Mouse (Mus musculus) liver, embryonic 14.5 days (tissue): Measurements from ENCODE around the gene Oaf. TPM values are rescaled to one million over a fixed set of nuclear protein-coding genes. Genes with fewer than 3 reads are reported as not detected.

Source experiments
- ATAC-seq: fragments of 200-750 bp; cut with Nextera tagmentation; 2 replicates; pipeline ENCODE4 v1.8.0; 2017; ENCODE audit warnings: moderate number of reproducible peaks, mild to moderate bottlenecking, moderate library complexity; ENCODE audit not compliant: insufficient read depth
- DNase-seq, 3 experiments: peaks; one replicate each; pipeline ENCODE4 v3.0.0-alpha.2; 2012 to 2013; ENCODE audit warnings: low read depth in 3 of 3, low spot score in 3 of 3
- H3K27ac ChIP-seq: fragments of 300-500 bp; sonication (generic); 2 replicates; pipeline ENCODE4 v1.5.1; 2014; ENCODE audit warnings: moderate library complexity, mild to moderate bottlenecking, control low read depth, inconsistent platforms
- H3K27me3 ChIP-seq: fragments of 300-500 bp; sonication (generic); 2 replicates; pipeline ENCODE4 v1.6.1; 2014; ENCODE audit warnings: mild to moderate bottlenecking, low read length, moderate library complexity; ENCODE audit not compliant: control insufficient read depth, insufficient read depth
- H3K36me3 ChIP-seq: fragments of 300-500 bp; sonication (generic); replicated peaks from 2 replicates; pipeline ENCODE4 v1.6.1; 2014; ENCODE audit warnings: low read depth; ENCODE audit not compliant: control insufficient read depth, insufficient read depth
- H3K4me1 ChIP-seq, 2 experiments: fragments of 200-500 bp in 1 of 2; fragments of 300-500 bp in 1 of 2; sonication (generic) in 1 of 2; replicated peaks; 2 replicates each; pipeline ENCODE4 v1.6.1; 2012 to 2014; ENCODE audit warnings: antibody characterized with exemption in 1 of 2, inconsistent platforms in 1 of 2, low read length in 1 of 2; ENCODE audit not compliant: control insufficient read depth in 2 of 2, insufficient read depth in 2 of 2
- H3K4me2 ChIP-seq: fragments of 300-500 bp; sonication (generic); 2 replicates; pipeline ENCODE4 v1.6.1; 2014; ENCODE audit warnings: low read depth, mild to moderate bottlenecking, control low read depth, moderate library complexity
- H3K4me3 ChIP-seq, 2 experiments: fragments of 200-500 bp in 1 of 2; fragments of 300-500 bp in 1 of 2; sonication (generic) in 1 of 2; 2 replicates each; pipeline ENCODE4 v1.5.1; 2012 to 2014; ENCODE audit warnings: low read depth in 2 of 2, low read length in 2 of 2, mild to moderate bottlenecking in 2 of 2, control low read depth in 1 of 2, inconsistent platforms in 1 of 2, moderate library complexity in 1 of 2; ENCODE audit not compliant: insufficient read depth in 1 of 2
- H3K9ac ChIP-seq: fragments of 300-500 bp; sonication (generic); replicated peaks from 2 replicates; pipeline ENCODE4 v1.6.1; 2014; ENCODE audit warnings: mild to moderate bottlenecking, control low read depth, moderate library complexity
- H3K9me3 ChIP-seq: fragments of 300-500 bp; sonication (generic); 2 replicates; pipeline ENCODE4 v1.6.1; 2016; ENCODE audit warnings: low read length, mixed read lengths; ENCODE audit not compliant: control insufficient read depth
- CTCF ChIP-seq: IDR thresholded peaks from 2 replicates; pipeline ENCODE4 v1.5.1; 2016; ENCODE audit warnings: antibody characterized with exemption, low read depth, control low read depth
- EP300 ChIP-seq: IDR thresholded peaks from 2 replicates; pipeline ENCODE4 v1.6.1; 2016; ENCODE audit warnings: antibody characterized with exemption, low read depth
- WGBS: fragments of 180-500 bp; shearing (Covaris S2); extraction: QIAGEN DNeasy Blood & Tissue Kit; methylation state at CpG from one replicate; pipeline ENCODE4 v1.1.7; 2014; ENCODE audit not compliant: insufficient replicate concordance; 5-methylcytosine and 5-hydroxymethylcytosine counted together
- polyA plus RNA-seq, 2 experiments: library from polyadenylated mRNA; depleted of rRNA in 1 of 2; stranded (reverse) in 1 of 2; unstranded in 1 of 2; fragments of >200 nt; fragmentation: Nextera tagmentation in 1 of 2; extraction: Ambion mirVana in 1 of 2; gene quantifications; 2 replicates each; pipeline versions ENCODE4 v1.2.1 to v1.2.3; 2012 to 2014

The Oaf gene
- polyA plus RNA-seq, 2 experiments, result 29.4 to 37.1 TPM

GRCm38 (mm10) chr9:43221643-43222428, 17.9 kb downstream of the Oaf start:
- Histone ChIP-seq H3K27ac (no peak overlapping the region), H3K4me1 (peaks cover 26 to 27% of the 10 kb centered on the region in 2 experiments), H3K27me3 (no peaks in the 10 kb centered on the region), H3K4me3 (no peak overlapping the region), H3K4me2 (no peak overlapping the region), H3K9me3 (no peaks in the 10 kb centered on the region), H3K9ac (no peak overlapping the region), H3K36me3 (peaks cover 35% of the 10 kb centered on the region)
- TF ChIP-seq CTCF, result peak; percentile 92
- TF ChIP-seq EP300, result no peak
- ATAC-seq, result no peak
- DNase-seq, result peak in 1 of 3 experiments; percentile 55
- 53% methylated on average over 18 of the region's 18 CpGs for WGBS

GRCm38 (mm10) chr9:43210771-43211450, 28.8 kb downstream of the Oaf start:
- Histone ChIP-seq H3K9ac (no peak overlapping the region), H3K27ac (no peak overlapping the region), H3K4me3 (no peak overlapping the region), H3K4me1 (no peaks in the 10 kb centered on the region), H3K27me3 (peaks cover 11% of the 10 kb centered on the region), H3K9me3 (no peaks in the 10 kb centered on the region), H3K36me3 (no peaks in the 10 kb centered on the region), H3K4me2 (no peak overlapping the region)
- ATAC-seq, result no peak
- TF ChIP-seq CTCF, result peak; percentile 75
- TF ChIP-seq EP300, result no peak
- 18% methylated on average over 11 of the region's 11 CpGs for WGBS
- DNase-seq, result no peak

GRCm38 (mm10) chr9:43210190-43210682, 29.5 kb downstream of the Oaf start, which contains the start of gene Pou2f3:
TSS of gene Pou2f3 (minus strand) at chr9:43210369.
- Histone ChIP-seq H3K4me1 (no peaks in the 10 kb centered on the region), H3K27ac (no peak within 1 kb of the TSS), H3K9me3 (no peaks in the 10 kb centered on the region), H3K4me2 (no peak within 1 kb of the TSS), H3K27me3 (peaks cover 18% of the 10 kb centered on the region), H3K36me3 (no peaks in the 10 kb centered on the region), H3K9ac (no peak within 1 kb of the TSS), H3K4me3 (no peak within 1 kb of the TSS)
- no peak for TF ChIP-seq EP300
- TF ChIP-seq CTCF, result no peak
- no peak for ATAC-seq
- 5% methylated on average over 13 of the region's 13 CpGs for WGBS
- DNase-seq, result no peak

- Histone ChIP-seq H3K4me3 (no peak overlapping the region), H3K4me2 (no peak overlapping the region; the same call in 1 of the 2 replicates), H3K9me3 (no peaks in the 10 kb centered on the region), H3K9ac (no peak overlapping the region), H3K4me1 (no peaks in the 10 kb centered on the region), H3K36me3 (no peaks in the 10 kb centered on the region), H3K27me3 (peaks cover 35% of the 10 kb centered on the region), H3K27ac (no peak overlapping the region)
- no peak for ATAC-seq
- 2% methylated on average over 15 of the region's 15 CpGs for WGBS
- TF ChIP-seq CTCF (no peak), EP300 (no peak)
- DNase-seq, result no peak
Observed at GRCm38 (mm10) chr9:43206022-43206390, 33.7 kb downstream of the Oaf start.
